Mouse (Mus musculus) limb, embryonic 15.5 days (tissue): ENCODE results near the gene Med14. TPM values are rescaled to one million over a fixed set of nuclear protein-coding genes. Genes with fewer than 3 reads are reported as not detected.

ENCODE experiments used
- ATAC-seq: fragments of 200-750 bp; cut with Nextera tagmentation; 2 replicates; pipeline ENCODE4 v1.8.0; 2017; ENCODE audit warnings: low read depth, moderate TSS enrichment; ENCODE audit not compliant: insufficient number of reproducible peaks, low FRiP score, low TSS enrichment
- H3K27ac ChIP-seq: fragments of 300-500 bp; sonication (generic); 2 replicates; pipeline ENCODE4 v1.5.1; 2015; ENCODE audit warnings: moderate library complexity, mild to moderate bottlenecking, inconsistent platforms
- H3K27me3 ChIP-seq: fragments of 300-500 bp; sonication (generic); 2 replicates; pipeline ENCODE4 v1.6.1; 2015; ENCODE audit warnings: inconsistent platforms
- H3K36me3 ChIP-seq: fragments of 300-500 bp; sonication (generic); 2 replicates; pipeline ENCODE4 v1.6.1; 2015; ENCODE audit warnings: inconsistent platforms
- H3K4me1 ChIP-seq: fragments of 300-500 bp; sonication (generic); 2 replicates; pipeline ENCODE4 v1.6.1; 2015; ENCODE audit warnings: inconsistent platforms
- H3K4me2 ChIP-seq: fragments of 300-500 bp; sonication (generic); 2 replicates; pipeline ENCODE4 v1.6.1; 2015; ENCODE audit warnings: mild to moderate bottlenecking, inconsistent platforms
- H3K4me3 ChIP-seq: fragments of 300-500 bp; sonication (generic); 2 replicates; pipeline ENCODE4 v1.5.1; 2015; ENCODE audit warnings: mild to moderate bottlenecking, inconsistent platforms
- H3K9ac ChIP-seq: fragments of 300-500 bp; sonication (generic); 2 replicates; pipeline ENCODE4 v1.6.1; 2015; ENCODE audit warnings: inconsistent platforms
- H3K9me3 ChIP-seq: fragments of 300-500 bp; sonication (generic); 2 replicates; pipeline ENCODE4 v1.6.1; 2016; ENCODE audit warnings: inconsistent platforms
- WGBS: fragments of 180-500 bp; shearing (Covaris S2); methylation state at CpG from one replicate; pipeline ENCODE4 v1.1.7; 2015; 5-methylcytosine and 5-hydroxymethylcytosine counted together
- polyA plus RNA-seq: library from polyadenylated mRNA; unstranded; fragments of >200 nt; fragmentation: Nextera tagmentation; extraction: Ambion mirVana; gene quantifications from 2 replicates; pipeline ENCODE4 v1.2.1, GENCODE M21; 2015

The Med14 gene
- polyA plus RNA-seq, 1 experiment from 2014 or later = 12.4 TPM

GRCm38 (mm10) chrX:12760501-12760900, 1.4 kb downstream of the Med14 start:
- Histone ChIP-seq H3K4me2 (peak overlapping the region; percentile 37), H3K4me3 (peak overlapping the region; percentile 60), H3K9ac (no peak overlapping the region), H3K9me3 (no peaks in the 10 kb centered on the region), H3K27me3 (peaks cover 10% of the 10 kb centered on the region; the same call in 1 of the 2 replicates), H3K36me3 (no peaks in the 10 kb centered on the region), H3K27ac (peak overlapping the region; percentile 96; the same call in 1 of the 2 replicates), H3K4me1 (no peaks in the 10 kb centered on the region)
- no peak for ATAC-seq
- WGBS = 19% methylated on average over 8 of the region's 8 CpGs

GRCm38 (mm10) chrX:12759625-12760024, 2.2 kb downstream of the Med14 start:
- peak overlapping the region; percentile 37 for H3K4me2 ChIP-seq
- H3K36me3 ChIP-seq = no peaks in the 10 kb centered on the region
- 52% methylated on average over 5 of the region's 5 CpGs for WGBS
- no peak overlapping the region for H3K9ac ChIP-seq
- no peaks in the 10 kb centered on the region for H3K4me1 ChIP-seq
- peaks cover 10% of the 10 kb centered on the region; the same call in 1 of the 2 replicates for H3K27me3 ChIP-seq
- no peak for ATAC-seq
- H3K4me3 ChIP-seq = no peak overlapping the region; the same call in 1 of the 2 replicates
- H3K9me3 ChIP-seq = no peaks in the 10 kb centered on the region
- no peak overlapping the region for H3K27ac ChIP-seq

- 86% methylated on average over 4 of the region's 4 CpGs for WGBS
- H3K4me3 ChIP-seq = no peak overlapping the region
- no peak overlapping the region for H3K4me2 ChIP-seq
- no peaks in the 10 kb centered on the region for H3K9me3 ChIP-seq
- H3K4me1 ChIP-seq = no peaks in the 10 kb centered on the region
- no peaks in the 10 kb centered on the region for H3K27me3 ChIP-seq
- H3K27ac ChIP-seq = no peak overlapping the region
- H3K36me3 ChIP-seq = no peaks in the 10 kb centered on the region
- no peak overlapping the region for H3K9ac ChIP-seq
- ATAC-seq = no peak
These were observed 14.0 kb downstream of the Med14 start for GRCm38 (mm10) chrX:12747886-12748285.

GRCm38 (mm10) chrX:12746729-12747128, 15.1 kb downstream of the Med14 start:
- no peaks in the 10 kb centered on the region for H3K4me1 ChIP-seq
- ATAC-seq = no peak
- H3K4me3 ChIP-seq = no peak overlapping the region
- no peak overlapping the region for H3K27ac ChIP-seq
- no peaks in the 10 kb centered on the region for H3K27me3 ChIP-seq
- no peak overlapping the region for H3K4me2 ChIP-seq
- H3K36me3 ChIP-seq = no peaks in the 10 kb centered on the region
- H3K9ac ChIP-seq = no peak overlapping the region
- 87% methylated on average over 3 of the region's 3 CpGs for WGBS
- no peaks in the 10 kb centered on the region for H3K9me3 ChIP-seq

GRCm38 (mm10) chrX:12740396-12740795, 21.5 kb downstream of the Med14 start:
- no peaks in the 10 kb centered on the region for H3K36me3 ChIP-seq
- no peak overlapping the region for H3K27ac ChIP-seq
- no peak overlapping the region for H3K9ac ChIP-seq
- no peaks in the 10 kb centered on the region for H3K4me1 ChIP-seq
- H3K9me3 ChIP-seq = no peaks in the 10 kb centered on the region
- no peak overlapping the region for H3K4me2 ChIP-seq
- no peak overlapping the region for H3K4me3 ChIP-seq
- H3K27me3 ChIP-seq = no peaks in the 10 kb centered on the region
- ATAC-seq = no peak

GRCm38 (mm10) chrX:12716036-12716435, 45.8 kb downstream of the Med14 start:
- 89% methylated on average over 4 of the region's 4 CpGs for WGBS
- H3K4me1 ChIP-seq = no peaks in the 10 kb centered on the region

GRCm38 (mm10) chrX:12713796-12714195, 48.1 kb downstream of the Med14 start:
- no peak overlapping the region for H3K27ac ChIP-seq
- no peak for ATAC-seq
- no peak overlapping the region for H3K4me2 ChIP-seq
- no peaks in the 10 kb centered on the region for H3K27me3 ChIP-seq
- no peaks in the 10 kb centered on the region for H3K9me3 ChIP-seq
- 90% methylated on average over 7 of the region's 7 CpGs for WGBS
- H3K9ac ChIP-seq = no peak overlapping the region
- no peaks in the 10 kb centered on the region for H3K4me1 ChIP-seq
- H3K4me3 ChIP-seq = no peak overlapping the region
- 0 out of 2 replicates have a peak, but pooled peaks cover 7% of the 10 kb centered on the region for H3K36me3 ChIP-seq

More at GRCm38 (mm10) chrX:12716036-12716435, 45.8 kb downstream of the Med14 start:
- no peaks in the 10 kb centered on the region for H3K9me3 ChIP-seq
- no peak overlapping the region for H3K9ac ChIP-seq
- no peak for ATAC-seq
- H3K27me3 ChIP-seq = no peaks in the 10 kb centered on the region
- H3K4me2 ChIP-seq = no peak overlapping the region
- H3K27ac ChIP-seq = no peak overlapping the region
- 0 out of 2 replicates have a peak, but pooled peaks cover 7% of the 10 kb centered on the region for H3K36me3 ChIP-seq
- no peak overlapping the region for H3K4me3 ChIP-seq

GRCm38 (mm10) chrX:12686910-12687309, 75.0 kb downstream of the Med14 start:
- ATAC-seq = no peak
- no peaks in the 10 kb centered on the region for H3K4me1 ChIP-seq
- no peak overlapping the region for H3K4me3 ChIP-seq
- no peak overlapping the region for H3K9ac ChIP-seq
- H3K4me2 ChIP-seq = no peak overlapping the region
- no peaks in the 10 kb centered on the region for H3K9me3 ChIP-seq
- no peaks in the 10 kb centered on the region for H3K27me3 ChIP-seq
- WGBS = 65% methylated on average over 8 of the region's 8 CpGs
- peaks cover 11% of the 10 kb centered on the region; the same call in 1 of the 2 replicates for H3K36me3 ChIP-seq
- no peak overlapping the region for H3K27ac ChIP-seq

- H3K9ac ChIP-seq = no peak overlapping the region
- H3K27me3 ChIP-seq = no peaks in the 10 kb centered on the region
These were observed 75.8 kb downstream of the Med14 start for GRCm38 (mm10) chrX:12686071-12686470.

GRCm38 (mm10) chrX:12677396-12677795, 84.5 kb downstream of the Med14 start:
- no peaks in the 10 kb centered on the region for H3K9me3 ChIP-seq
- H3K36me3 ChIP-seq = peaks cover 9% of the 10 kb centered on the region; the same call in 1 of the 2 replicates
- H3K27ac ChIP-seq = no peak overlapping the region
- H3K27me3 ChIP-seq = peaks cover 7% of the 10 kb centered on the region
- H3K4me2 ChIP-seq = no peak overlapping the region
- ATAC-seq = no peak
- no peaks in the 10 kb centered on the region for H3K4me1 ChIP-seq
- 25% methylated on average over 6 of the region's 6 CpGs for WGBS
- H3K4me3 ChIP-seq = no peak overlapping the region
- H3K9ac ChIP-seq = no peak overlapping the region

More at GRCm38 (mm10) chrX:12686071-12686470, 75.8 kb downstream of the Med14 start:
- no peak for ATAC-seq
- Histone ChIP-seq H3K4me3 (no peak overlapping the region), H3K27ac (no peak overlapping the region), H3K36me3 (peaks cover 14% of the 10 kb centered on the region; the same call in 1 of the 2 replicates), H3K4me2 (no peak overlapping the region), H3K9me3 (no peaks in the 10 kb centered on the region), H3K4me1 (no peaks in the 10 kb centered on the region)

- ATAC-seq = peak; percentile 98
- 11% methylated on average over 42 of the region's 42 CpGs for WGBS
- no peaks in the 10 kb centered on the region for H3K9me3 ChIP-seq
- peak within 1 kb of the TSS; percentile 48; the same call in 1 of the 2 replicates for H3K9ac ChIP-seq
- peak within 1 kb of the TSS; percentile 46 for H3K4me2 ChIP-seq
- H3K4me1 ChIP-seq = no peaks in the 10 kb centered on the region
- H3K4me3 ChIP-seq = peak within 1 kb of the TSS; percentile 56
- H3K36me3 ChIP-seq = peaks cover 6% of the 10 kb centered on the region; the same call in 1 of the 2 replicates
- peaks cover 7% of the 10 kb centered on the region for H3K27me3 ChIP-seq
- H3K27ac ChIP-seq = peak within 1 kb of the TSS; percentile 90
These were observed 88.7 kb downstream of the Med14 start, which contains the start of gene 1810030O07Rik for GRCm38 (mm10) chrX:12673054-12673775. Gene 1810030O07Rik, minus strand, starts transcription at chrX:12673668.

- Histone ChIP-seq H3K9ac (no peak overlapping the region), H3K27ac (no peak overlapping the region), H3K4me3 (no peak overlapping the region), H3K4me2 (no peak overlapping the region), H3K36me3 (peaks cover 20% of the 10 kb centered on the region), H3K9me3 (no peaks in the 10 kb centered on the region), H3K27me3 (no peaks in the 10 kb centered on the region), H3K4me1 (no peaks in the 10 kb centered on the region)
- ATAC-seq = no peak
- 61% methylated on average over 2 of the region's 2 CpGs for WGBS
These were observed 108.0 kb downstream of the Med14 start for GRCm38 (mm10) chrX:12653879-12654278.
